Mouse (Mus musculus) monocyte, adult 5-6 weeks (primary cell): Measurements from ENCODE around the gene Anp32e. TPM values are rescaled to one million over a fixed set of nuclear protein-coding genes. Genes with fewer than 3 reads are reported as not detected.

Experiments used
- ATAC-seq: fragments of 153-309, 156-312 bp; replicated peaks from 2 replicates; pipeline ENCODE4 v1.8.0; 2017; ENCODE audit warnings: mild to moderate bottlenecking; ENCODE audit not compliant: low TSS enrichment, insufficient number of reproducible peaks, severe bottlenecking, poor library complexity, low FRiP score
- total RNA-seq: library from RNA; stranded (forward); fragments of 200-1000, 200-491, 200-594 nt; gene quantifications from 3 replicates; pipeline ENCODE4 v1.2.3, GENCODE M21; 2017

The Anp32e gene
- total RNA-seq, 1 experiment from 2014 or later: 150 TPM

- no peak for ATAC-seq
These were observed 59.9 kb downstream of the Anp32e start for GRCm38 (mm10) chr3:95988969-95989368.

GRCm38 (mm10) chr3:95990413-95990941 lies 61.4 kb downstream of the Anp32e start:
- peak; percentile 51 for ATAC-seq

GRCm38 (mm10) chr3:95992990-95993603 lies 64.1 kb downstream of the Anp32e start:
- ATAC-seq: no peak

- ATAC-seq: 0 out of 2 replicates have a peak, but pooled peaks have one; percentile 24
These were observed 64.8 kb downstream of the Anp32e start for GRCm38 (mm10) chr3:95993881-95994280.

GRCm38 (mm10) chr3:95994381-95994846 lies 65.4 kb downstream of the Anp32e start:
- peak; percentile 63 for ATAC-seq

GRCm38 (mm10) chr3:95994975-95995801 lies 66.1 kb downstream of the Anp32e start:
- no peak for ATAC-seq

- 0 out of 2 replicates have a peak, but pooled peaks have one; percentile 6 for ATAC-seq
These were observed 66.9 kb downstream of the Anp32e start, which contains the start of gene Plekho1 for GRCm38 (mm10) chr3:95995802-95996428. Gene Plekho1 (minus strand): TSS chr3:95996001.

GRCm38 (mm10) chr3:95996451-95997073 lies 67.5 kb downstream of the Anp32e start:
- no peak for ATAC-seq

Other genes starting within 250 kb of the Anp32e start
- 0.38 to 7.2 TPM (median 0.53 TPM) in 3 replicates for gene Adamtsl4, start 241.3 kb upstream of the Anp32e start, total RNA-seq
- 1.6 to 7.1 TPM in 2 of 3 replicates, not detected in the other for gene Ecm1, start 189.7 kb upstream of the Anp32e start, total RNA-seq
- 15.4 to 29.0 TPM (median 21.4 TPM) in 3 replicates for gene Tars2, start 169.0 kb upstream of the Anp32e start, total RNA-seq
- gene Rprd2, start 110.4 kb upstream of the Anp32e start, total RNA-seq: 47.5 to 52.2 TPM (median 48.5 TPM) in 3 replicates
- gene Prpf3, start 73.4 kb upstream of the Anp32e start, total RNA-seq: 30.1 to 50.7 TPM (median 32.2 TPM) in 3 replicates
- gene Mrps21, start 57.7 kb upstream of the Anp32e start, total RNA-seq: 241 to 323 TPM (median 321 TPM) in 3 replicates
- 6.4 to 16.6 TPM (median 10.2 TPM) in 3 replicates for gene Ciart, start 47.0 kb upstream of the Anp32e start, total RNA-seq
- gene BC028528, start 37.2 kb upstream of the Anp32e start, total RNA-seq: 148 to 259 TPM (median 230 TPM) in 3 replicates
- gene Aph1a, start 35.3 kb upstream of the Anp32e start, total RNA-seq: 27.5 to 35.0 TPM (median 32.8 TPM) in 3 replicates
- not detected in 3 replicates for gene Car14, start 24.6 kb upstream of the Anp32e start, total RNA-seq
- 73.1 to 144 TPM (median 131 TPM) in 3 replicates for gene Plekho1, start 66.8 kb downstream of the Anp32e start, total RNA-seq
- 18.1 to 75.8 TPM (median 21.4 TPM) in 3 replicates for gene Vps45, start 129.2 kb downstream of the Anp32e start, total RNA-seq
- 12.5 to 26.2 TPM (median 17.1 TPM) in 3 replicates for gene Otud7b, start 175.3 kb downstream of the Anp32e start, total RNA-seq
- 0.43 to 2.4 TPM in 2 of 3 replicates, not detected in the other for gene Mtmr11, start 232.8 kb downstream of the Anp32e start, total RNA-seq
- gene Sf3b4, start 243.1 kb downstream of the Anp32e start, total RNA-seq: 4.0 to 14.2 TPM (median 7.5 TPM) in 3 replicates